Mouse (Mus musculus) heart, adult 18-20 months (tissue): ENCODE results near the gene Gm37240. TPM values are rescaled to one million over a fixed set of nuclear protein-coding genes. Genes with fewer than 3 reads are reported as not detected.
A peak's percentile ranks its signal among the peaks of the same experiment; 100 is the strongest.

Source experiments
- DNase-seq, 2 experiments: peaks; one replicate each; pipeline ENCODE4 v3.0.0; 2021 to 2022; ENCODE audit warnings: mixed read lengths in 1 of 2
- total RNA-seq, 2 experiments: library from RNA; stranded (reverse); gene quantifications; 2 replicates each; pipeline ENCODE4 v1.2.3; 2021

Gene Gm37240
- total RNA-seq, 2 experiments from 2014 or later: 30.0 to 39.3 TPM

GRCm38 (mm10) chr3:85679960-85680359, 207.4 kb downstream of the Gm37240 start:
- no peak for DNase-seq

- no peak for DNase-seq
These were observed 207.9 kb downstream of the Gm37240 start for GRCm38 (mm10) chr3:85679312-85679933.

GRCm38 (mm10) chr3:85677952-85678351, 209.4 kb downstream of the Gm37240 start:
- no peak for DNase-seq

- no peak for DNase-seq
These were observed 210.2 kb downstream of the Gm37240 start for GRCm38 (mm10) chr3:85677133-85677532.

- DNase-seq: no peak
These were observed 217.5 kb downstream of the Gm37240 start for GRCm38 (mm10) chr3:85669844-85670243.

- DNase-seq: no peak
These were observed 219.6 kb downstream of the Gm37240 start for GRCm38 (mm10) chr3:85667683-85668082.

GRCm38 (mm10) chr3:85666736-85667135, 220.6 kb downstream of the Gm37240 start:
- peak; percentile 6 to 20 for DNase-seq

GRCm38 (mm10) chr3:85666166-85666565, 221.2 kb downstream of the Gm37240 start:
- no peak for DNase-seq

- DNase-seq: no peak
These were observed 222.6 kb downstream of the Gm37240 start for GRCm38 (mm10) chr3:85664591-85665171.

- no peak for DNase-seq
These were observed 223.5 kb downstream of the Gm37240 start for GRCm38 (mm10) chr3:85663826-85664225.

- DNase-seq: no peak
These were observed 225.1 kb downstream of the Gm37240 start for GRCm38 (mm10) chr3:85661926-85662813.

- peak in 1 of 2 experiments; percentile 9 for DNase-seq
These were observed 227.6 kb downstream of the Gm37240 start for GRCm38 (mm10) chr3:85659681-85660080.

GRCm38 (mm10) chr3:85655538-85655937, 231.8 kb downstream of the Gm37240 start:
- no peak for DNase-seq

- DNase-seq: no peak
These were observed 234.3 kb downstream of the Gm37240 start for GRCm38 (mm10) chr3:85652727-85653665.

- no peak for DNase-seq
These were observed 238.1 kb downstream of the Gm37240 start for GRCm38 (mm10) chr3:85649176-85649575.

GRCm38 (mm10) chr3:85645517-85646004, 241.8 kb downstream of the Gm37240 start:
- no peak for DNase-seq

- DNase-seq: no peak
These were observed 242.5 kb downstream of the Gm37240 start for GRCm38 (mm10) chr3:85644814-85645213.

- peak in 1 of 2 experiments; percentile 13 for DNase-seq
These were observed 245.6 kb downstream of the Gm37240 start for GRCm38 (mm10) chr3:85641751-85642150.

- DNase-seq: peak; percentile 23 to 39
These were observed 250.4 kb downstream of the Gm37240 start for GRCm38 (mm10) chr3:85636716-85637447.

GRCm38 (mm10) chr3:85635591-85635990, 251.7 kb downstream of the Gm37240 start:
- DNase-seq: no peak

GRCm38 (mm10) chr3:85635126-85635419, 252.2 kb downstream of the Gm37240 start:
- DNase-seq: no peak
